Mouse (Mus musculus) embryonic fibroblast, embryonic 13.5 days (primary cell): ENCODE results near the gene Celsr2.

ENCODE experiments used
- CTCF ChIP-seq: IDR thresholded peaks from 2 replicates; pipeline ENCODE4 v1.5.1; 2011; ENCODE audit warnings: mild to moderate bottlenecking, control low read depth, low read length, moderate library complexity, borderline replicate concordance; ENCODE audit not compliant: insufficient read depth
- POLR2A ChIP-seq: IDR thresholded peaks from 2 replicates; pipeline ENCODE4 v1.6.1; 2011; ENCODE audit warnings: low read depth, mild to moderate bottlenecking, control low read depth, low read length, moderate library complexity

DNA sequence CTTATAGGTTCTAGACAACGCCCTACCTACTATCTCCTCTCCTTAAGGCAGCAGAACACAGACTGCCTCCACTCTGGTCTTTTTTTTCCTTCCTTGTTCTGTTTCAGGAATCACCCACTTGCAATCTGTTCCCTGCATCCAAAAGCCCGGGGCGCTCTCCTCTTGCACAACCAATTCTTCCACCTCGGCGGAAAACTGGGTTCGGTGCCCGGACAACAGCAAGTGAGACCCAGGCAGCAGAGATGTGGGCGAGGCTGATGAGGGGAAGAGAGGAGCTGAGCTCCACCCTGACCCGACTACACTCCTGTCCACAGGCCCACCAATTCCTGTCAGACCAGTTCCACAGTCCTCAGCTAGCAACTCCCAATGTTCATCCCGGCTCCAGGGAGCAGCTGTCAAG is 29.2 kb downstream of the Celsr2 start:
- TF ChIP-seq CTCF (no peak), POLR2A (no peak)
